Mouse (Mus musculus): ENCODE measurements around the gene Tmc4. TPM values are rescaled to one million over a fixed set of nuclear protein-coding genes. Genes with fewer than 3 reads are reported as not detected.
"Not testable (repeated sequence)": the region's sequence is repeated elsewhere in the genome, so short reads cannot be mapped to it uniquely, and the experiment has no call there.

Gene Tmc4
- total RNA-seq (2021) (10 to 100 TPM in 1 of 2 experiments, 1 to 10 TPM in 1; 9.3 to 12.5 TPM), polyA plus RNA-seq (2012; rRNA removed) (14.9 and 18.2 TPM in 2 replicates)
- long read RNA-seq, partial matches to known transcripts = 8 of 8 reads
- long read RNA-seq, other reads (novel, unspliced or antisense) = 0 of 8 reads

GRCm38 (mm10) chr7:3677342-3677741, at the start of gene Tmc4:
Gene Tmc4 (minus strand): TSS chr7:3677553.
- no peak for DNase-seq

- not testable (repeated sequence) for DNase-seq
Observed at GRCm38 (mm10) chr7:3725459-3725858, 48.1 kb upstream of the Tmc4 start.

GRCm38 (mm10) chr7:3720268-3720667, 42.9 kb upstream of the Tmc4 start, which contains the start of gene Pirb:
Gene Pirb (minus strand): TSS chr7:3720391.
- DNase-seq = not testable (repeated sequence)

GRCm38 (mm10) chr7:3715249-3715648, 37.9 kb upstream of the Tmc4 start:
- DNase-seq = no peak

GRCm38 (mm10) chr7:3712264-3712942, 35.0 kb upstream of the Tmc4 start:
- DNase-seq = no peak

GRCm38 (mm10) chr7:3709000-3709399, 31.6 kb upstream of the Tmc4 start:
- no peak for DNase-seq

GRCm38 (mm10) chr7:3708447-3708980, 31.2 kb upstream of the Tmc4 start:
- not testable (repeated sequence) for DNase-seq

- DNase-seq = no peak
Observed at GRCm38 (mm10) chr7:3707568-3708413, 30.4 kb upstream of the Tmc4 start.

- DNase-seq = no peak
Observed at GRCm38 (mm10) chr7:3707027-3707426, 29.7 kb upstream of the Tmc4 start.

GRCm38 (mm10) chr7:3706343-3706934, 29.1 kb upstream of the Tmc4 start:
- DNase-seq = no peak

GRCm38 (mm10) chr7:3705911-3706310, 28.6 kb upstream of the Tmc4 start:
- DNase-seq = no peak

- DNase-seq = peak; percentile 36
Observed at GRCm38 (mm10) chr7:3705461-3705860, 28.1 kb upstream of the Tmc4 start.

- DNase-seq = no peak
Observed at GRCm38 (mm10) chr7:3704475-3704874, 27.1 kb upstream of the Tmc4 start.

- peak; percentile 96 for DNase-seq
Observed at GRCm38 (mm10) chr7:3703879-3704441, 26.6 kb upstream of the Tmc4 start, which contains the start of gene Rps9. Gene Rps9 (plus strand): TSS chr7:3703993.

- no peak for DNase-seq
Observed at GRCm38 (mm10) chr7:3703148-3703878, 26.0 kb upstream of the Tmc4 start.

GRCm38 (mm10) chr7:3698471-3698870, 21.1 kb upstream of the Tmc4 start:
- no peak for DNase-seq

GRCm38 (mm10) chr7:3694949-3695305, 17.6 kb upstream of the Tmc4 start:
- DNase-seq = not testable (repeated sequence)

GRCm38 (mm10) chr7:3694076-3694948, 17.0 kb upstream of the Tmc4 start:
- DNase-seq = peak; percentile 86

- DNase-seq = no peak
Observed at GRCm38 (mm10) chr7:3693809-3694075, 16.4 kb upstream of the Tmc4 start.

All from adrenal gland, adult 2 months (tissue).